Mouse (Mus musculus) right cerebral cortex, postnatal 14 days (tissue): ENCODE measurements around the gene Cog5.

ENCODE experiments used
- DNase-seq: peaks from one replicate; pipeline ENCODE4 v3.0.0; 2022

Gene Cog5

GRCm38 (mm10) chr12:31825821-31826220, 171.2 kb downstream of the Cog5 start:
- peak; percentile 25 for DNase-seq

- DNase-seq = no peak
Measured at GRCm38 (mm10) chr12:31826476-31826875, 171.8 kb downstream of the Cog5 start.

GRCm38 (mm10) chr12:31835480-31835879, 180.8 kb downstream of the Cog5 start:
- no peak for DNase-seq

GRCm38 (mm10) chr12:31836211-31836610, 181.5 kb downstream of the Cog5 start:
- no peak for DNase-seq

GRCm38 (mm10) chr12:31838521-31838920, 183.9 kb downstream of the Cog5 start:
- no peak for DNase-seq

- no peak for DNase-seq
Measured at GRCm38 (mm10) chr12:31839249-31839648, 184.6 kb downstream of the Cog5 start.

GRCm38 (mm10) chr12:31846077-31846476, 191.4 kb downstream of the Cog5 start:
- DNase-seq = no peak

- peak; percentile 39 for DNase-seq
Measured at GRCm38 (mm10) chr12:31848630-31849415, 194.2 kb downstream of the Cog5 start.

- no peak for DNase-seq
Measured at GRCm38 (mm10) chr12:31849601-31850000, 194.9 kb downstream of the Cog5 start.

- no peak for DNase-seq
Measured at GRCm38 (mm10) chr12:31854039-31854438, 199.4 kb downstream of the Cog5 start.

GRCm38 (mm10) chr12:31854817-31855216, 200.1 kb downstream of the Cog5 start:
- no peak for DNase-seq

GRCm38 (mm10) chr12:31857784-31858183, 203.1 kb downstream of the Cog5 start:
- no peak for DNase-seq

- no peak for DNase-seq
Measured at GRCm38 (mm10) chr12:31862668-31863538, 208.2 kb downstream of the Cog5 start.

- no peak for DNase-seq
Measured at GRCm38 (mm10) chr12:31876775-31877174, 222.1 kb downstream of the Cog5 start.

- no peak for DNase-seq
Measured at GRCm38 (mm10) chr12:31882736-31883135, 228.1 kb downstream of the Cog5 start.

- no peak for DNase-seq
Measured at GRCm38 (mm10) chr12:31884365-31884764, 229.7 kb downstream of the Cog5 start.

- no peak for DNase-seq
Measured at GRCm38 (mm10) chr12:31885084-31885483, 230.4 kb downstream of the Cog5 start.

- DNase-seq = peak; percentile 53
Measured at GRCm38 (mm10) chr12:31885844-31886606, 231.4 kb downstream of the Cog5 start.

GRCm38 (mm10) chr12:31890685-31891084, 236.0 kb downstream of the Cog5 start:
- no peak for DNase-seq

- no peak for DNase-seq
Measured at GRCm38 (mm10) chr12:31892079-31892478, 237.4 kb downstream of the Cog5 start.

- no peak for DNase-seq
Measured at GRCm38 (mm10) chr12:31892771-31893170, 238.1 kb downstream of the Cog5 start.

GRCm38 (mm10) chr12:31895095-31895734, 240.5 kb downstream of the Cog5 start:
- DNase-seq = no peak

- DNase-seq = peak; percentile 46
Measured at GRCm38 (mm10) chr12:31895888-31896287, 241.2 kb downstream of the Cog5 start.
